ENCODE assay signal across 13 mouse cellular contexts in the genomic region with DNA sequence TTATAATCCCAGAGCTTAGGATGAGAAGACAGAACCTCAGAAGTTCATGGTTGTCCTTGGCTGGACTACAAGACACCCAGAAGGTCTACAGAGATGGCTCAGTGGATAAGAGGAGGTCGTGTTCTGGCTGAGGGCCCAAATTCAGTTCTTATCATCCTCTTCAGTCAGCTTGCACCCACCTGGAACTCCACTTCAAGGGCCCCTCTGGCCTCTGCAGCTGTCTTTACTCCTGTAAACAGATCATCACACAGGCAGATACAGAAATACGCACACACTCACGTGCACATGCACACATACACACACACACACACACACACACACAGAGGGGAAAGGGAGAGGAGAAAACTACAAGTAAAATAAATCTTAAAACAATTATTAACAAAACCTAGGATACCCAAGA.
"Had no signal": no experiment of that assay in that cellular context is flagged by ENCODE, and none has a peak within 500 bp of the region (broad histone marks: within the 10 kb centered on the region; RNA-seq: fewer than 3 reads in every experiment).

No protein-coding gene starts in this region.

- H3K27ac ChIP-seq: liver, embryonic 12.5 days; liver, embryonic 14.5 days; midbrain, embryonic 12.5 days; midbrain, embryonic 15.5 days; neural tube, embryonic 12.5 days; stomach, embryonic 15.5 days; stomach, postnatal 0 days had no signal

- DNase-seq: lung, adult 18-20 months; lung, embryonic 14.5 days; lung, postnatal 10 days; lung, postnatal 4 days; right cerebral cortex, postnatal 14 days had no signal

- H3K9me3 ChIP-seq: liver, embryonic 12.5 days; megakaryocyte, embryonic 14.5 days; midbrain, embryonic 12.5 days; midbrain, embryonic 15.5 days; neural tube, embryonic 12.5 days; stomach, embryonic 15.5 days had no signal

- ATAC-seq: liver, embryonic 12.5 days; midbrain, embryonic 15.5 days had no signal

- H3K4me2 ChIP-seq: liver, embryonic 12.5 days; lung, embryonic 14.5 days; midbrain, embryonic 12.5 days; midbrain, embryonic 15.5 days; neural tube, embryonic 12.5 days; stomach, embryonic 15.5 days had no signal

- H3K27me3 ChIP-seq: liver, embryonic 12.5 days; megakaryocyte, embryonic 14.5 days; midbrain, embryonic 12.5 days; midbrain, embryonic 15.5 days; neural tube, embryonic 12.5 days; stomach, embryonic 15.5 days had no signal

- H3K4me3 ChIP-seq: liver, embryonic 12.5 days; megakaryocyte, embryonic 14.5 days; midbrain, embryonic 12.5 days; midbrain, embryonic 15.5 days; neural tube, embryonic 12.5 days; stomach, embryonic 15.5 days had no signal

- H3K9ac ChIP-seq: liver, embryonic 12.5 days; liver, embryonic 14.5 days; lung, embryonic 14.5 days; midbrain, embryonic 12.5 days; midbrain, embryonic 15.5 days; neural tube, embryonic 12.5 days; stomach, embryonic 15.5 days had no signal

- H3K4me1 ChIP-seq: liver, embryonic 12.5 days; megakaryocyte, embryonic 14.5 days; neural tube, embryonic 12.5 days; stomach, embryonic 15.5 days had no signal

- H3K36me3 ChIP-seq: liver, embryonic 12.5 days; midbrain, embryonic 12.5 days; midbrain, embryonic 15.5 days; neural tube, embryonic 12.5 days; stomach, embryonic 15.5 days had no signal
